Mouse (Mus musculus) olfactory bulb, adult 2 months (tissue): Measurements from ENCODE around the gene Pla1a. TPM values are rescaled to one million over a fixed set of nuclear protein-coding genes. Genes with fewer than 3 reads are reported as not detected.
A peak's percentile ranks its signal among the peaks of the same experiment; 100 is the strongest.

Experiments
- H3K27ac ChIP-seq: fragments of 200-500 bp; 2 replicates; pipeline ENCODE4 v1.5.1; 2012; ENCODE audit warnings: low read depth, low read length; ENCODE audit not compliant: insufficient read depth
- H3K4me1 ChIP-seq: fragments of 200-500 bp; 2 replicates; pipeline ENCODE4 v1.6.1; 2012; ENCODE audit warnings: low read length; ENCODE audit not compliant: control insufficient read depth, insufficient read depth
- H3K4me3 ChIP-seq: fragments of 200-500 bp; 2 replicates; pipeline ENCODE4 v1.5.1; 2012; ENCODE audit warnings: mild to moderate bottlenecking, low read depth, low read length, moderate library complexity; ENCODE audit not compliant: insufficient read depth
- CTCF ChIP-seq: fragments of 200-500 bp; IDR thresholded peaks from 2 replicates; pipeline ENCODE4 v1.5.1; 2012; ENCODE audit warnings: low read depth, mild to moderate bottlenecking, low read length, moderate library complexity; ENCODE audit not compliant: insufficient read depth
- POLR2A ChIP-seq: fragments of 200-500 bp; IDR thresholded peaks from 2 replicates; pipeline ENCODE4 v1.6.1; 2012; ENCODE audit warnings: mild to moderate bottlenecking, low read depth, low read length, moderate library complexity; ENCODE audit not compliant: insufficient read depth
- WGBS: fragments of 180-500 bp; shearing (Covaris S2); methylation state at CpG from one replicate; pipeline ENCODE4 v1.1.7; 2018; 5-methylcytosine and 5-hydroxymethylcytosine counted together
- polyA plus RNA-seq: library from polyadenylated mRNA; stranded (reverse); fragments of >200 nt; gene quantifications from 2 replicates; pipeline ENCODE4 v1.2.4, GENCODE M21; 2012; ENCODE audit warnings: low replicate concordance; ENCODE audit not compliant: missing spikeins, insufficient read depth, insufficient read length

The Pla1a gene
- polyA plus RNA-seq, 1 experiment: not detected

GRCm38 (mm10) chr16:38407584-38407983 lies 25.4 kb downstream of the Pla1a start:
- Histone ChIP-seq H3K27ac (no peak overlapping the region), H3K4me3 (no peak overlapping the region), H3K4me1 (no peaks in the 10 kb centered on the region)
- 51% methylated on average over 5 of the region's 5 CpGs for WGBS
- TF ChIP-seq CTCF (no peak), POLR2A (no peak)

GRCm38 (mm10) chr16:38406708-38407107 lies 26.2 kb downstream of the Pla1a start:
- H3K4me3 ChIP-seq: no peak overlapping the region
- H3K4me1 ChIP-seq: no peaks in the 10 kb centered on the region
- no peak overlapping the region for H3K27ac ChIP-seq
- WGBS: 89% methylated on average over 6 of the region's 6 CpGs
- no peak for TF ChIP-seq POLR2A
- TF ChIP-seq CTCF: no peak

GRCm38 (mm10) chr16:38406293-38406692 lies 26.7 kb downstream of the Pla1a start:
- H3K4me1 ChIP-seq: no peaks in the 10 kb centered on the region
- WGBS: 81% methylated on average over 5 of the region's 5 CpGs

GRCm38 (mm10) chr16:38403639-38404038 lies 29.3 kb downstream of the Pla1a start:
- Histone ChIP-seq H3K4me1 (peaks cover 11% of the 10 kb centered on the region), H3K4me3 (no peak overlapping the region), H3K27ac (no peak overlapping the region)
- no peak for TF ChIP-seq CTCF
- no peak for TF ChIP-seq POLR2A
- WGBS: 89% methylated on average over 7 of the region's 7 CpGs

More at GRCm38 (mm10) chr16:38406293-38406692, 26.7 kb downstream of the Pla1a start:
- Histone ChIP-seq H3K27ac (no peak overlapping the region), H3K4me3 (no peak overlapping the region)
- no peak for TF ChIP-seq POLR2A
- no peak for TF ChIP-seq CTCF

GRCm38 (mm10) chr16:38401468-38401867 lies 31.5 kb downstream of the Pla1a start:
- 87% methylated on average over 6 of the region's 6 CpGs for WGBS
- Histone ChIP-seq H3K4me3 (no peak overlapping the region), H3K4me1 (peaks cover 11% of the 10 kb centered on the region), H3K27ac (no peak overlapping the region)
- TF ChIP-seq POLR2A: no peak
- TF ChIP-seq CTCF: no peak

GRCm38 (mm10) chr16:38400311-38400960 lies 32.5 kb downstream of the Pla1a start:
- H3K4me3 ChIP-seq: peak overlapping the region; percentile 39
- WGBS: 78% methylated on average over 9 of the region's 9 CpGs
- H3K4me1 ChIP-seq: peaks cover 14% of the 10 kb centered on the region
- no peak overlapping the region for H3K27ac ChIP-seq
- TF ChIP-seq POLR2A (no peak), CTCF (no peak)

GRCm38 (mm10) chr16:38399531-38400231 lies 33.3 kb downstream of the Pla1a start:
- 13% methylated on average over 17 of the region's 17 CpGs for WGBS
- H3K4me1 ChIP-seq: peaks cover 14% of the 10 kb centered on the region
- TF ChIP-seq CTCF (no peak), POLR2A (0 out of 2 replicates have a peak, but pooled peaks have one; percentile 13)
- H3K27ac ChIP-seq: no peak overlapping the region
- H3K4me3 ChIP-seq: peak overlapping the region; percentile 39

- Histone ChIP-seq H3K4me1 (peaks cover 14% of the 10 kb centered on the region), H3K27ac (no peak overlapping the region), H3K4me3 (no peak overlapping the region)
- TF ChIP-seq CTCF: no peak
- no peak for TF ChIP-seq POLR2A
- WGBS: 71% methylated on average over 3 of the region's 3 CpGs
Observed at GRCm38 (mm10) chr16:38399076-38399475, 33.9 kb downstream of the Pla1a start.

- Histone ChIP-seq H3K4me3 (no peak overlapping the region), H3K4me1 (peaks cover 14% of the 10 kb centered on the region), H3K27ac (no peak overlapping the region)
- no peak for TF ChIP-seq CTCF
- no peak for TF ChIP-seq POLR2A
- WGBS: 95% methylated on average over 6 of the region's 6 CpGs
Observed at GRCm38 (mm10) chr16:38398266-38398665, 34.7 kb downstream of the Pla1a start.
